Mouse (Mus musculus): ENCODE results near the gene 4930402H24Rik. TPM values are rescaled to one million over a fixed set of nuclear protein-coding genes. Genes with fewer than 3 reads are reported as not detected.

4930402H24Rik gene
- 10 to 100 TPM in 1 of 2 experiments, 1 to 10 TPM in 1; 9.5 to 11.6 TPM for polyA plus RNA-seq (2017; shearing (Covaris generic))

DNA sequence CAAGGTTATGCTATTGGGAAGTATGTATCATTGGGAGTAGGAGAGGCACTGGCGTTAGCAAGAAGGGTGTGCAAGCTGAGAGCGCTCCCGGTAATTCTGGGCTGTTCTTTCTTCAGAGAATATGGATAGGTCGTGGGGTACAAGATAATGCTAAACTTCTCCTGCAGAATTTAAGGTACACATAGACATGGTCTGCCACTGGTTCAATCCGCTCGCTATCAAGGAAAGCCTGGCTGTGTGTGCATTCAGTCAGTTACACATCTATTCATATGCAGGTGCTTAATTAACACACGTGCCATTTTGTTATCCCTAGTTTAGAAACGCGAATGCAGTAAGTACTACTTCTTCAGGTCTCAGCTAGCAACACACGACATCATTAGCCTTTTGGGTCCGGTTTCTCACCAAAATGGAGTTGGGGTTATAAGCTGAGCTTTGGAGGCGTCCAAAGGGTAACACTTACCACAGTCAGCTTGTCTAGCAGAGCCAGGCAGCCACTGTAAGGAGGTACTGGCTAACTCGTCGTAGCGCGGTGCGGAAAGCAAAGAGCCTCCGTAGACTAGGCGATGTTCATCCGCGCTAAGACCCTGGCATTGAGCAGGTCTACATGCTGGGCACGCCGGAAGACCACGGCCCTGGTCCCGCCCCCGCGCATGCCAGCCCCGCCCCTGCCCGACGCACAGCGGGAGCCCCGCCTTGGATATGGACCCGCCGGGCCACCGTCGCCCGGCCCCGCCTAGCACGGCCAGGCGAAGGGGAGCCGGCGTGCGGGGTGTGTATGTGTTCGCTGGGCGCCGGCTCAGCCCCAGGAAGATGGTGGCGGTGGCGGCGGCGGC lies at the start of gene 4930402H24Rik, which contains the start of gene Atrn:
Gene 4930402H24Rik, minus strand, starts transcription at position 656 of the 833 bp plus-strand sequence.
Gene Atrn, plus strand, starts transcription at position 745 of the 833 bp plus-strand sequence.
- peak; percentile 94 for ATAC-seq

DNA sequence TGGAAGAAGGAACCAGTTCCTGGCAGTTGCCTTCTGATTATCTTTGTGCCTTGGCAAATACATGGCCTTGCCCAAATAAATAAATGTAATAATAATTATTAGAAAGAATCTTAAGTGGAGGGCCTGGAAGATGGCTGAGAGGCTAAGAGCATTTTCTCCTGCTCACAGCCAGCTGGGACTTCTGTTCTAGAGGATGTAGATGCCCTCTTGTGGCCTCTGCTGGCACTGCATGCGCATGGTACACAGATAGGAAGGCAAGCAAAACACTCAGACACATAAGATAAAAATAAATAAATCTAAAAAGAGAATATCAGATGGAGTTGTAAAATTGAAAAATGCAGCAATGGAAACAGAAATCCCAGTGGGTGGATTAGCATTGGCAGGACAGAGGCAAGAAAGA lies 44.3 kb upstream of the 4930402H24Rik start:
- peak; percentile 72 for ATAC-seq

DNA sequence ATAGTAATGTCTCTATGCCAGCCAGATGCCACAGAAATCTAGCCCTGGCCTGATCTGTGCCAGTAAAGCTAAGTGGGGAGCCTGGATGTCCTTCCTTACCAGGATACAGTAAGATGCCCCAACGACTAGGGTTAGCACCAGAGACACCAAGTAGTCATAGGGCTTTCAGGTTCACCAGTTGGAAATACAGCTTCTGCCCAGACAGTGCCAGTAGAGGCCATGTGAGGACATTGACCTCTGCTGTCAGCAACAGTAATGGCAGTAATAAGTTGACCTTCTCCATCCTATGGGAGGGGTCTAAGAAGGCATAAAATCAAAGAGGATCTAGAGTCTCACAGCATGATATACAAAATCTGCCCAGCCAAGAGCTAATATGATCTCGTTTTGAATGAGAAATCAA lies 43.6 kb upstream of the 4930402H24Rik start:
- no peak for ATAC-seq

DNA sequence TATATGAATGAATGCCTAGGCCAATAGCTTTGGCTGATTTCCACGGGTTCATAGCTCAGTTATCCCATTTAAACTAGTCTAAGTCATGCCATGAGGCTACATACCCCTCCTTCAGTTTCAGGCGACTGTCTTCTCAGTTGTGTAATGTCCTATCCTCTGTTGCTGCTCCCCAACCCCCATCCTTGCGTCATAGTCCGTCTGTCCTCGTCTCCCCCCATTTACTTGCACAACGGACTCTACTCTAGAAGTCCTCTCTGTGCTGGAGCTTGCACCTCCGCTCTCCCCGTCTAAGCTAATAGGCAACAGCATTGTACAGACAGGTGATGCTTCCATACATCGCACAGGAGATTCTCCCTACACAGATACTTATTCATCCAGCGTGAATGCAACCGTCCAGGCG lies 26.7 kb upstream of the 4930402H24Rik start:
- no peak for ATAC-seq

DNA sequence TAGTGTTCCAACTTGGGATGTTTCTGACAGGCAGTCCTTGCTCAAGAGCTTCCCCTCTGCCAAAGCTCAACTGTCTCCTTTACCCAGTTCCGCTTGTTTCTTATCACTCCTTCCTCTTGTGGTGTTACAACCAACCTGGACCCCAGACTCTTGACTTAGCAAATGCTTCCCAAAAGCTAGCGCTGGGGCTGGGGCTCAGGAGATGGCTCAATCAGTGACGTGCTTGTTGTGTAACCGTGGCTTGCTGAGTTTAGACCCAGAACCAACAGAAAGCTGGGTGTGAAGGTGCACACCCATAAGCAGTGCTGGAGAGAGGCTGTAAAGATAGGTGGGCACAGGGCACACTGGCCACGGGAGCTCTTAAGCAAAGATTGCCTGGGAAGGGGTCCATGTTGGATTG lies 23.8 kb upstream of the 4930402H24Rik start:
- ATAC-seq: no peak

DNA sequence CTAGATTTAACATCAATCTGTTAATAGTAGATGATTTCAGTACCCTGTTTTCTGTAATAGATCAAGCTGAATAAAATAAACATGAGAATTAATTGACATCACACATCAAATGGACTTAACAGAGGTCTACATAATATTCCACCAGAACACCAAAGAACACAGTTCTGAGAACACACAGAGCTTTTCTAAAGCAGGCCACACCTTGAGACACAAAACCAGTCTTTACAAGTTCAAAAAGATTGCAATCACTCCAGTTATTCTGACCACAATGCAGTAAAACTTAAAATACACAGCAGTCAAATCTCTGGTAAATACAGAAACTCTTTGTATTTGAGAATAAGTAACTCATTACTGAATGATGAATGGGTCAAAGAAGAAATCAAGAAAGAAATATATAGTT lies 22.3 kb upstream of the 4930402H24Rik start:
- ATAC-seq: no peak

DNA sequence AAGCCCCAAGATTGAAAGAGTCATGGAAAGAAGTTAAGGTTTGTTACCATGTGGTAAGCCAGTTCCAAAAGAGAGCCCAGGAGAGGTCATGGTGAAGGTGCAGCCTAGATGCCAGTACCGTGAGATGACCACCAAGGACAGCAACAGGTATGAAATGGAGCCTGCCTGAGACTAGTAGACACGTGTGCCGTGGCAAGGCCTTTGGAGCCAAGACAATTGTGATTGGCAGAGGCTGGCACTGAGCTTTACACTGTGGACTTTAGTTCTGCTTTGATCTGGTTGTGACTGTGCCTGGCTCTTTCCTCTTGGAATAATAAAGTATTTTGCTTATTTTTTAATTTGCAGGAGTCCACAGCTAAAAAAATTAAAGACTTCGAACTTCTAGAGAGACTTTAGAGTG lies 21.8 kb upstream of the 4930402H24Rik start:
- ATAC-seq: no peak

DNA sequence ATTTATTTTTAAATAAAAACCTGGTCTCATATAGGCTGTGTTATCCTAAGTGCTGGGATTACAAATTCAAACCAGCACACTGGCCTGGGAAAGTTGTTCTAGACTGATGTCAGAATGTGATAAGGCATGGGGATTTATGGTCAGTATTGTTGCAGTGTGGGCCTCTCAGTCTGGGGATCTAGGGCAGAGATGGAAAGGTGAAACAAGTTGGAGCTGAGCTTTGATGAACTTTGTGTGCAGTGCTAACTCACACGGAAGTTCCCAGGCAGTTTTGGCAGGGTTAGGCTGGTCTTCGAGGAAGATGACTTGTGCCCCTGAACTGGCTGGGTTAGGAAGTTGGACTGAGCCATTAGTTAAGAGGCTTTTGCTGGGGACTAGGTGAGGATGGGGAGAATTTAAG lies 18.7 kb upstream of the 4930402H24Rik start:
- ATAC-seq: no peak

DNA sequence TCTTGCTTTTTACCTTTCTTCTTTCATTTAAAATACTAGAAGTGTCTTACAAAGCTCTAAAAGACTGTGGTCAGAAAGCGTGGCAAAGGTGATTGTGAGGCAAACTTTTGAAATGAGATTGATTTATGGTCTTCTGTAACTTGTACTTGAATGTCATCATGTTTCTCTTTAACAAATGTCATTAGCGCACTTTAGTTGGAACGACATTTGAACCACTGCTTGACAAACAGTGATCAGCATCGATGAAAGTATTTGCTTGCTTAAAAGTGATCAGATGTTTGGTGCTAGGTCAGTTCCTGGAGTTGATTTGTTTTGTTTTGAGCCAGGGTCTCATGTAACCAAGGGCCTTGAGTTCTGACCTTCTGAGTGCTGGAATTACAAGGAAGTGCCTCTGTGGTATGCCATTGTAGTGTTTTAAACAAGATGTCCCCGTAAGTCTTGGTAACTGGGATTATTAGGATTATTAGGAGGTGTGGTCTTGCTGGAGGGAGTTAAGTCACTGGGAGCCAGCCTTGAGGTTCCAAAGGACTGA lies 12.9 kb upstream of the 4930402H24Rik start:
- ATAC-seq: no peak

DNA sequence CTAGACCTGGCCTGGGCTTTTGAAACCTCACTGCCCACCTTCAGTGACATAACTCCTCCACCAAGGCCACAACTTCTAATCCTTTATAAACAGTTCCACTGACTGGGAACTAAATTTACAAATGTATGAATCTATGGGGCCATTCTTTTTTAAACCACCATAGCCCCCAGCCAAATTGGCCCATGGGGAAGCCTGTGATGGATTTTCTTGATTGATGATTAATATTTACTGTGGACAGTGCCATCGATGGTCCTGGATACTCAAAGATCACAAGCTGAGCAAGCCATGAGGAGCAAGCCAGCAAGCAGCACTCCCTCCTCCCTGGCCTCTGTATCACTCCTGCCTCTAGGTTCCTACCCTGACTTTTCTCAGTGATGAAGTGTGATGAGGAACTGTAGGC lies 11.5 kb upstream of the 4930402H24Rik start:
- no peak for ATAC-seq

DNA sequence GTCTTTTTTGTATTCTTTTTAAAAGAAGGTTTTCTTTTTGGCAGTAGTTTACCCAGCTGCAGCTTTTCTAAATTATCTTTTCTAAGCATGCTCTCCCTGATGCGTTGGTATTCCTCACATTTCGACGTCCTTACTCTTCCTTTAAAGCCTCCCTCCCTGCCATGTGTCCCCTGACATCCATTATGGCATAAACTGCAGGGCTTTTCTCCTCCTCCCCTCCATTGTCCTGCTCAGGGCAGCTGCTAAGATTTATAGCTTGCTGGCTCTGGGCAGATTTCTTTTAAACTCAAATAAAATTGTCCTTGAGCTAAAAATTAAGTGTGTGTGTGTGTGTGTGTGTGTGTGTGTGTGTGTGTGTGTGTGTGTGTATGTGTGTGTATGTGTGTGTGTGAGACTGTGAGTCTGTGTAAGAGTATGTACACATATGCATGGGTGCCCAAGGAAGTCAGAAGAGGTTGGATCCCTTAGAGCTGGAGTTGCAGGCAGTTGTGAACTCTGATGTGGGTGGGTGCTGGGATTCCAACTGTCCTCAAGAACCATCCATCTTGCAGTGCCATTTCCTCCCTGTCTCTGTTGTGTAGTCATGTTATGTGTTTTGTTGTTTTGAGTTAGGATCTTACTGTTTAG lies 10.4 kb upstream of the 4930402H24Rik start:
- no peak for ATAC-seq

DNA sequence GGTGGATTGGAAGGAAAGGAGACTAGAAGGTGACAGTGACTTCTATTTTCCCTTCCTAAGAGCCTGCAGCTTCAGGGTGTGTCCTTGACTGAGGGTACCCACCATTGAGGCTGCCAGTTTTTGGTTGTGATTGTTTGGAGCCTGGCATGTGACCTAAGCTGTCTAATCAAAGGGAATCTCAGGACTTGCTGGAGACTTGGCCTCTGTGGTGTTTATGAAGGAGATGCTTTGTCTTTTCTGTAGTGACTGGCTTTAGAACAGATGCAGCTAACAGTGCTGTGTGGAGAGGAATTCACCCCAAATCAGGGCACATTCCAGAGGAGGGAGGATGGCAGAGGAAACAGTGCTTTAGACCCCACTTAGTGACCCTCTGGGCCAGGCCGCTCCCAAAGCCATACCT lies 8.7 kb upstream of the 4930402H24Rik start:
- no peak for ATAC-seq

DNA sequence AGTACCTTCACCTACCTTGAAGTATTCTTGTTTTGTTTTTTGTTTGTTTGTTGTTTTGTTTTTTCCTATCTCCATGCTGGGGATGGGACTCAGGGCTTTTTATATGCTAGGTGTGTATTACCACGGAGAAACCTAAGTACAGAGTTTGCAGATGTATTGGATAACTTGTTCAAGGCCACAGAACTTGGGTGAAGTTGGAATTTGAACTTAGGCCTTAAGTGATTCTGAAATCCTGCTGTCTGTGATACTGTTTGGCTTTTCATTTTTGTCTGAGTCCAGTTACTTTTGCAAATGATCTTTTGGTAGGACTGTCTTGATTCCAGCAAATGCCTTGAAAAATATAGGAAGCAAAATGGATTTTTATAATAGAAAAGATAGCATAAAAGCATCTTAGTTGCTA lies 5.5 kb upstream of the 4930402H24Rik start:
- no peak for ATAC-seq

DNA sequence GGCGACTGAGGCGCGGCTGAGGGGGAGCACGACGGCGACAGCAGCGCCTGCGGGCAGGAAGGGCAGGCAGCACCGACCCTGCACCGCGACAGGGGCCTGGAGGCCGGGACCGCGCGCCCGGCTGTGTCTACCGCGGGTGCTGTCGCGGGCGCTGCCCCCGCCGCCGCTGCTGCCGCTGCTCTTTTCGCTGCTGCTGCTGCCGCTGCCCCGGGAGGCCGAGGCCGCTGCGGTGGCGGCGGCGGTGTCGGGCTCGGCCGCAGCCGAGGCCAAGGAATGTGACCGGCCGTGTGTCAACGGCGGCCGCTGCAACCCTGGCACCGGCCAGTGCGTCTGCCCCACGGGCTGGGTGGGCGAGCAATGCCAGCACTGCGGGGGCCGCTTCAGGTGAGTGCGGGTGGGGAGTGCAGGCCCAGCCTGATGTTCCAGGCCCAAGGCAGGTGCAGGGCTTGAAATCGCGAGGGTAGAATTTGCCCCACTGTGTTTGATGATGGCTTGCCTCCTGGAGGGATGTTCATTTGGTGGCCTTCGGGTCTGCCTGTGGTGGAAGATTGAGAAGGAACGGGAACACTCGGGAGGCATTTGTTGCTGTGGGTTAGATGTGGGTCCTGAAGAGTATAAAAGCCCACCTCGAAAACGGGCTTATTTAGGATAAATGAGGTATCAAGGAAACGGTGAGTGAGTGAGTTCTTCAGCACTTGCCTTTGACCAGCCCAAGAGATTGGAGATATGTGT lies 544 bp upstream of the 4930402H24Rik start:
- ATAC-seq: peak; percentile 8

DNA sequence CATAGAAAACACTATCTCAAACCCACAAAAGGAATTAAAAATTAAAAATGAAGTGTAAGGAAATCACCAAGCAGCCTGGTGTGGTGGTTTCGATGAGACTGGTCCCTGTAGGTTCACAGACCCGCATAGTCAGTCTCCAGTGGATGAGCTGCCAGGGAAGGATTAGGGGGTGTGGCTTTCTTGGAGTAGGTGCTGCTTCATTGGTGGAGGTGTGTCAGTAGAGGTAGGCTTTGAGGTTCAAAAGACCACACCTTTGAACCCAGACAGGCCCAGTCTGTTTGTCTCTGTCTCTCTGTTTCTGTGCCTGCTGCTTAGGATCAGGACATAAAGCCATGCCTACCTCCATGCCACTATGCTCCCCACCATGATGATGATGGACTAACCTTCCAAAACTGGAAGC lies 7.4 kb downstream of the 4930402H24Rik start:
- no peak for ATAC-seq

DNA sequence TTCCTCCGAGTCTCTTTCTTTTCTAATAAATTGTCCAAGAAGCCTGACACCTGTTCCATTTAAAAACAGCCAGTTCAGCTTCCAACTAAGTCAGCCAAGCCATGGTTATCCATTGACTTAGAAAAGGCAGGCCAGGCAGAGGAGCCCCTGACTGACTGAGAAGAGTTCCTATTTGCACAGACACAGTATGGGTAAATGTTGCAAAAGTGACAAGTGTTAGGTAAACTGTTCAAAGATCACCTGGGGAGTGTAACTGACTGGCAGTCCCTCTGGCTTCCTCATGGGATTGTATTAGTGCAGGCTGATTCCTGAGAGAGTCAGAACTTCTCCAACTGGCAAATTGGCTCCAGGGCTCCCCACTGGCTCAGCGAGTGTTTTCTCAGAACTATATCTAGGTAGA lies 8.3 kb downstream of the 4930402H24Rik start:
- no peak for ATAC-seq

DNA sequence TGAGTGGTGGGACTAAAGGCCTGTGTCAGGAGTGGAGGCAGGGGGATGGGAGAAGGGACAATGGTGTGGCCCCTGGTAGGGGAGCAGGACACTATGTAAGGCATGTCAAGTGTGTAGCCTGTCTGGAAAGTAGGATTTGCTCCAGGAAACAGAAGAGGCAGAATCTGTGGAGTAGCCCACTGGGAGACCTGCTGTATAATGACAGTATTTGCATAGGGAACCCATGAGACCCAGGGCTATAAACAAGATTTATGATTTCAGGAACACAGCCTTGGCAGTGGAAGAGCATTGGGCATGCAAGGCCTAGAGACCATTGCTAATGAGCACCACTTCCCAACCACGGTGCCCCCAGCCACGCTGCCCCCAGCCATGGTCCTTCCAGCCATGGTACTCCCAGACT lies 9.3 kb downstream of the 4930402H24Rik start:
- ATAC-seq: no peak

DNA sequence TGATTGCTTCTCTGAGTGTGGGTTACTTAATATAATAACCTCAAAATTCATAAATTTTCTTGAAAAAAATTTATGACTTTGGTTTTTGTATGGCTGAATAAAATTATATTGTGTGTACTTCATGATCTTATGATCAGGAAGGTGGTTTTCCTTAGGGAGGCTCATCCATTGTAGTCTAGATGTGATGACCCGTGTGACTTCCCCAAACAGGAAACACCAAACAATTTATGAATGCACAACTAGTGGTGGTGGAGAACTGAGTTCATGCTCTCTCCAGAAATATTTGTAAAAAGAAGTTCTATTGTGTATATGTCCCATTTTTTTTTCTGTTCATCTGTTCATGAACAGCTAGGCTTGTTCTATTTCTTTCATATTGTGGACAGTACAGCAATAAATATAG lies 18.8 kb downstream of the 4930402H24Rik start:
- ATAC-seq: no peak

DNA sequence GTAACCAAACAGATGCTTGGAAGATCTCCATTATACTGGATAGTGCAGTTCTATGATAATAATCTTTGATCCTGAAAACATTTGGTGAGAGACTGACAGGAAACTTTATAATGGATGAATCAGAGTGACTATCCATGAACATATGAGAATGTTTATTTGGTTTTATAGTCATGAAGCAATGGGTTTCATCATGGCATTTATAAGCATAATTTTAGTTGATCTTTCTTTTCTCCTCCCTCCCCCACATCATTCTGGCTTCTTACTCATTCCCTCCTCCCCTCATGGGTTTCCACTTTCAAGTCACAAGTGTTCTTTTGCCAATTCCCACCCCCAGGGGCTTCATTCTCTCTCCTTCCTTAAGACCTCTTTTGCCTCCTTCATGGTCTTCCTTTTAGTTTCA lies 19.2 kb downstream of the 4930402H24Rik start:
- no peak for ATAC-seq

DNA sequence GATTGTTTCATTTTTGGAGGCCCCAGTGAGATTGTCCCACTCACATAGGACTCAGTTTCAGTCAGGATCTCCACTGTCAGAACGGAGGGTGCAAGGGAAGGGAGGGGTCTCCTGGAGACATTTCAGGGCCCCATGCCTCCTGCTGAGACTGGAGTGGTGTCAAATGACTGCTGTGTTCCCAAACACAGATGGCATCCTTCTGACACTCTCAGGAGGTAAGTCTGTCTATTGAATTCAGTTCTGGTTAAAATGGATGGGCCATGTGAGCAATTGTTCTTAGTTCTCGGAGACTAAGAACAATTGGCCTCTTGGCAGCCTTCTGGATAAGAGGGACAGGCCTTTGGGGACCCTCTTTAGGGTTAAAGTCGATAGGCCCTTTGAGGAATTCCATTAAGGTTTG lies 28.8 kb downstream of the 4930402H24Rik start:
- ATAC-seq: no peak

DNA sequence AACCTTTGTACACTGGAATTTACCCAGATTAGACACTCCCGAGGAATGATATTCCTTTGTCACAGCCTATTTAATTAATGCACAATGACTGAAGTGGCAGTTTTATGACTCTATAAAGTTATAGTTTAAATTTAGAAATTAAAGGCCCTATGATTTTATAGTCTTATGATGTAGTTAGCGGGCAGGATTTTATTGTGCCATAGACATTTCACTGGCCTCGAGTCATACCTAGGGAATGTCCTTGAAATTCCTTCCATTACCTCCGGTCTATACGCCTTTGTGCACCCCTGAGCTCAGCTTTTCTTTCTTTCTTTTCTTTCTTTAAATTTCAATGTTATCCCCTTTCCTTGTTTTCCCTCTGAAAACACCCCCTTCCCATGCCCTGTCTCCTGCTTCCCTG lies 35.3 kb downstream of the 4930402H24Rik start:
- no peak for ATAC-seq

DNA sequence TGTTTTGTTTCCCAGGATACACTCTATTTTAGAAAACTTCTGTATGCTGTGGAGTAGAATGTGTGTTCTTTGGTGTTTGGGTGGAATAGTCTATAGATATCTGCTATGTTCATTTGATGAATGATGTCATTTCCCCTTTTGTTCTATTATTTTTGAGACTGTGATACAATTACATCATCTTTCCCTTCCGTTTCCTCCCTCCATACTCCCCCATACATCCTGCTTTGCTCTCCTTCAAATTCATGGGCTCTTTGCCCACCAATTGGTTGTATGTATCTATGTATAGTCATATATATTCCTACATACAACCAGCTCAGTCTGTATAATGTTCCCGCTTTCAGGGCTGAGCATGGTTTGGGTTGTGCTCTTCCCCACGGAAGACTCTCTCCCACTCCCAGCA lies 44.1 kb downstream of the 4930402H24Rik start:
- ATAC-seq: no peak

DNA sequence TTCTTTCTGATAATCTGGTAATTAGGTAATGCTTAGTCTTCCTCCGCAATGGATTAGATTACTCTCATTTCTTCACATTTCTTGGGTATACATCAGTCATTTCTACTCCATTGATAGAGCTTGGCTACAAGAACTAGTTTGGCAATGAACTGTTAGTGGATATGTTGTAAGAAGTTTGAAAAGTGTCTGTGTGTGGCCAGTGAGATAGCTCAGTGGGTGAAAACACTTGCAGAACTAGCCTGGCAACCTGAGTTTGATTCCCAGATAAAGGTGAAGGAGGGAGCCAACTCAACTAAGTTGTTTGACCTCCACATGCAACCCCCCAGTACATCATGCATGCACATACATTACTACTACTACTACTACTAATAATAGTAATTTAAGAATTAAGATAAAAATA lies 53.2 kb downstream of the 4930402H24Rik start:
- no peak for ATAC-seq

All from activated CD4-positive, CD25-positive, alpha-beta regulatory T cell, adult 4 months (primary cell).